ENCODE assay signal across 14 mouse cellular contexts in the genomic region with DNA sequence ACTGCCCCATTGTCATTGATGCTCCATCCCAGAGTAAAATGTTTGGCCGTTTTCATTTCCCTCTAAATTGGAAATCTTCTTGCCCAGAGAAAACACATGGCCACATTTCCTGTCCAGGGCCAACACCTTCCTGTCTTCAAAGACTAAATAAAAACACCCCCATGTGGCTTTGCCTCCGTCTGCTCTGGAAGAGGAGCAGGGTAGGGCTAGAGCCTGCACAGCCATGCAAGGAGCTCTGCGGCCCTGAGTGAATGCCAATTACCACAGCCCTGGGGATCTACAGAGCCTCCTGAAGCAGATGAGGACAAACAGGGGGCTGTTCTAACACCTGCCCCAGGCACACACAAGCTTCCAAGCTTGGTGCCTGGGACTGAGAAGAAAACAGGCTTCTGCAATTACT. TPM values are rescaled to one million over a fixed set of nuclear protein-coding genes. Genes with fewer than 3 reads are reported as not detected.
DNase-seq lines count a peak whose midpoint lies in the region; ATAC-seq and TF ChIP-seq lines count a peak whose summit lies in the region.
"Had no signal": no experiment of that assay in that cellular context is flagged by ENCODE, and none has a peak within 500 bp of the region (broad histone marks: within the 10 kb centered on the region; RNA-seq: fewer than 3 reads in every experiment).

No protein-coding gene starts in this region.

- no peak overlapping the region for H3K9ac ChIP-seq in heart, postnatal 0 days (replicated peaks; ENCODE audit: low read depth, low read length)
- no peak overlapping the region for H3K9ac ChIP-seq in intestine, embryonic 16.5 days (ENCODE audit: low read depth, low read length)
- H3K9ac ChIP-seq: liver, embryonic 14.5 days had no signal

- no peak for ATAC-seq in heart, postnatal 0 days (ENCODE audit: insufficient read depth, low read depth)
- ATAC-seq in intestine, embryonic 16.5 days, result no peak
- no peak for ATAC-seq in frontal cortex, adult (ENCODE audit: low TSS enrichment)

- no peak for TF ChIP-seq EP300 in heart, postnatal 0 days (IDR thresholded peaks at IDR 0.05; ENCODE audit: low read depth)

- intact Hi-C loops in heart, postnatal 25 days (cut with DNase I), result loop anchor here (5.0 kb wide), 1 partner anchor 41 kb away; no protein-coding TSS in a partner anchor

- peaks cover 91% of the 10 kb centered on the region for H3K4me1 ChIP-seq in heart, postnatal 0 days (ENCODE audit: control insufficient read depth, insufficient read depth)
- H3K4me1 ChIP-seq in intestine, embryonic 16.5 days (ENCODE audit: control insufficient read depth, insufficient read depth, low read length), result peaks cover 85% of the 10 kb centered on the region

- H3K36me3 ChIP-seq in heart, postnatal 0 days (replicated peaks; ENCODE audit: control insufficient read depth, insufficient read depth, low read length), result no peaks in the 10 kb centered on the region
- H3K36me3 ChIP-seq in intestine, embryonic 16.5 days (ENCODE audit: control insufficient read depth, insufficient read depth, low read length), result no peaks in the 10 kb centered on the region

- no peak for DNase-seq in heart, postnatal 0 days (ENCODE audit: low spot score)
- DNase-seq in heart, postnatal 25 days (ENCODE audit: low spot score), result no peak
- peak; percentile 58 for DNase-seq in 416B (ENCODE audit: low read depth)
- DNase-seq in brain, adult 2 months (ENCODE audit: low read depth, low spot score), result peak; percentile 77
- no peak for DNase-seq in embryo, embryonic 10.5 days (ENCODE audit: low spot score)
- DNase-seq in layer of hippocampus, adult 18-20 months (ENCODE audit: low spot score in 2 of 2), result no peak
- DNase-seq: adrenal gland, postnatal 36 days; kidney, postnatal 14 days; spleen, adult 18-20 months; thymus, postnatal 36 days had no signal

- H3K27me3 ChIP-seq in heart, postnatal 0 days (ENCODE audit: control insufficient read depth, insufficient read depth, low read length), result no peaks in the 10 kb centered on the region
- H3K27me3 ChIP-seq in intestine, embryonic 16.5 days (replicated peaks; ENCODE audit: control insufficient read depth, insufficient read depth, low read length), result no peaks in the 10 kb centered on the region

- no peak overlapping the region for H3K4me3 ChIP-seq in heart, postnatal 0 days (ENCODE audit: low read depth, low read length)
- no peak overlapping the region for H3K4me3 ChIP-seq in intestine, embryonic 16.5 days (ENCODE audit: low read length)

- H3K9me3 ChIP-seq in heart, postnatal 0 days (replicated peaks; ENCODE audit: control insufficient read depth, low read length), result no peaks in the 10 kb centered on the region
- H3K9me3 ChIP-seq in intestine, embryonic 16.5 days (ENCODE audit: control insufficient read depth, low read length), result no peaks in the 10 kb centered on the region
- H3K9me3 ChIP-seq: G1E had no signal

- H3K27ac ChIP-seq in heart, postnatal 0 days (ENCODE audit: low read depth), result peak overlapping the region; percentile 94
- H3K27ac ChIP-seq in intestine, embryonic 16.5 days (ENCODE audit: low read length), result peak overlapping the region; percentile 11; the same call in 1 of the 2 replicates
- H3K27ac ChIP-seq: liver, embryonic 14.5 days had no signal

- 42% methylated on average over 3 of the region's 3 CpGs for WGBS in heart, postnatal 0 days
- WGBS in intestine, embryonic 16.5 days, result 47% methylated on average over 3 of the region's 3 CpGs

- H3K4me2 ChIP-seq in heart, postnatal 0 days (ENCODE audit: low read depth, low read length), result no peak overlapping the region
- H3K4me2 ChIP-seq in intestine, embryonic 16.5 days (ENCODE audit: low read depth, low read length), result no peak overlapping the region

- no peak for TF ChIP-seq CTCF in heart, postnatal 0 days (IDR thresholded peaks at IDR 0.05; ENCODE audit: low read depth)

RNA-seq across cellular contexts. Expression of gene Ski, which starts 46.2 kb away (rescaled TPM):
- 53.2 and 60.6 TPM in 2 replicates for total RNA-seq in heart, postnatal 0 days (2014; rRNA removed; ENCODE audit: low replicate concordance)
- polyA plus RNA-seq in heart, postnatal 0 days (2015; fragmentation: Nextera tagmentation; extraction: Ambion mirVana), result 7.7 and 9.3 TPM in 2 replicates
- total RNA-seq in heart, postnatal 25 days (2021), result 10 to 100 TPM; 55.0 to 63.9 TPM
- 11.4 and 11.7 TPM in 2 replicates for polyA plus RNA-seq in intestine, embryonic 16.5 days (2015; fragmentation: Nextera tagmentation; extraction: Ambion mirVana)
- total RNA-seq in layer of hippocampus, adult 18-20 months (2021), result 100 to 1,000 TPM; 136 to 138 TPM

Comparison
In these comparisons a context has a peak if more than half of its experiments do, and no peak if none do; other contexts are left out.
1. DNase-seq: peak in 416B (single experiment) and brain, adult 2 months (single experiment); none in heart, postnatal 0 days (single experiment), heart, postnatal 25 days (single experiment), embryo, embryonic 10.5 days (single experiment) and layer of hippocampus, adult 18-20 months (0 of 2).